Mouse (Mus musculus): Measurements from ENCODE around the gene Mipep.

DNA sequence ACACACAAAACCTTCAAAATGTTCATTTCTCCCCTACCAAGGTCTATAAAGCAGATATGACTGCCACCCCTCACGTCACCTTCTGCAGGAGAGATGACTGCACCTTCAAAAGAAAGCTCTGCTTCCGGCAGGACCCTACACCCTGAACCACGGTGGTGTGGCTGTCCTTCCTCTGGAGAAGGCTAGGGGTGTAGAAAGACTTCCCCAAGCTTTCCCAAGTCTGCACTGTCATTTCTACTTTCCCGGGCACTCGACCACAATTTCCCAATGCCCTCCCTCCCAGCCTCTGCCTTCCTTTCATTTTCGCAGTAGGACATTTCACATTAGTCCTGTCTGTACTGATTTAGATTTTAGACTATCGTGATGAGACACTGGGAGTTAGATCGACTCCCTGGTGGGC, 1.2 kb upstream of the Mipep start:
- TF ChIP-seq GATA1 (IDR thresholded peaks at IDR 0.05; ENCODE audit: borderline replicate concordance, low read length): no peak
- TF ChIP-seq FLI1 (IDR thresholded peaks at IDR 0.05; ENCODE audit: low read length): no peak
